Mouse (Mus musculus): ENCODE data around the gene Cops4. TPM values are rescaled to one million over a fixed set of nuclear protein-coding genes. Genes with fewer than 3 reads are reported as not detected.

Gene Cops4
- polyA plus RNA-seq (2014; fragmentation: Nextera tagmentation; extraction: Ambion mirVana): 199 and 212 TPM in 2 replicates

GRCm38 (mm10) chr5:100518049-100519026, at the start of gene Cops4:
TSS of gene Cops4 (plus strand) at chr5:100518309.
- no peaks in the 10 kb centered on the region for H3K27me3 ChIP-seq (ENCODE audit: control insufficient read depth, insufficient read depth, low read length)
- peak within 1 kb of the TSS; percentile 53 for H3K27ac ChIP-seq (ENCODE audit: low read depth, low read length)
- H3K9me3 ChIP-seq (ENCODE audit: control insufficient read depth, low read length): no peaks in the 10 kb centered on the region
- peak; percentile 100 for ATAC-seq (ENCODE audit: low FRiP score, low TSS enrichment)
- H3K9ac ChIP-seq (ENCODE audit: low read depth, low read length): peak within 1 kb of the TSS; percentile 84
- H3K4me2 ChIP-seq (replicated peaks; ENCODE audit: low read depth, low read length): peak within 1 kb of the TSS; percentile 64
- H3K4me1 ChIP-seq (ENCODE audit: control insufficient read depth, insufficient read depth, low read length): peaks cover 12% of the 10 kb centered on the region
- peak within 1 kb of the TSS; percentile 66 for H3K4me3 ChIP-seq (ENCODE audit: low read length)
- WGBS: under 1% methylated on average over 63 of the region's 64 CpGs
- H3K36me3 ChIP-seq (ENCODE audit: control insufficient read depth, insufficient read depth, low read length): no peaks in the 10 kb centered on the region

GRCm38 (mm10) chr5:100476328-100476727, 41.8 kb upstream of the Cops4 start:
- no peak overlapping the region for H3K4me2 ChIP-seq (replicated peaks; ENCODE audit: low read depth, low read length)
- no peak overlapping the region for H3K9ac ChIP-seq (ENCODE audit: low read depth, low read length)
- peaks cover 20% of the 10 kb centered on the region for H3K36me3 ChIP-seq (ENCODE audit: control insufficient read depth, insufficient read depth, low read length)
- no peak overlapping the region for H3K4me3 ChIP-seq (ENCODE audit: low read length)
- H3K27me3 ChIP-seq (ENCODE audit: control insufficient read depth, insufficient read depth, low read length): no peaks in the 10 kb centered on the region
- WGBS: 86% methylated on average over 3 of the region's 3 CpGs
- H3K4me1 ChIP-seq (ENCODE audit: control insufficient read depth, insufficient read depth, low read length): no peaks in the 10 kb centered on the region
- H3K27ac ChIP-seq (ENCODE audit: low read depth, low read length): no peak overlapping the region
- no peak for ATAC-seq (ENCODE audit: low FRiP score, low TSS enrichment)
- no peaks in the 10 kb centered on the region for H3K9me3 ChIP-seq (ENCODE audit: control insufficient read depth, low read length)

GRCm38 (mm10) chr5:100477604-100478003, 40.5 kb upstream of the Cops4 start:
- peaks cover 20% of the 10 kb centered on the region for H3K36me3 ChIP-seq (ENCODE audit: control insufficient read depth, insufficient read depth, low read length)
- H3K27me3 ChIP-seq (ENCODE audit: control insufficient read depth, insufficient read depth, low read length): no peaks in the 10 kb centered on the region
- no peak overlapping the region for H3K27ac ChIP-seq (ENCODE audit: low read depth, low read length)
- no peak overlapping the region for H3K4me3 ChIP-seq (ENCODE audit: low read length)
- 90% methylated on average over 9 of the region's 9 CpGs for WGBS
- H3K9me3 ChIP-seq (ENCODE audit: control insufficient read depth, low read length): no peaks in the 10 kb centered on the region
- no peak overlapping the region for H3K4me2 ChIP-seq (replicated peaks; ENCODE audit: low read depth, low read length)
- ATAC-seq (ENCODE audit: low FRiP score, low TSS enrichment): no peak
- H3K4me1 ChIP-seq (ENCODE audit: control insufficient read depth, insufficient read depth, low read length): no peaks in the 10 kb centered on the region
- H3K9ac ChIP-seq (ENCODE audit: low read depth, low read length): no peak overlapping the region

- Histone ChIP-seq H3K4me2 (replicated peaks; ENCODE audit: low read depth, low read length) (no peak overlapping the region), H3K27me3 (ENCODE audit: control insufficient read depth, insufficient read depth, low read length) (no peaks in the 10 kb centered on the region), H3K36me3 (ENCODE audit: control insufficient read depth, insufficient read depth, low read length) (peaks cover 5% of the 10 kb centered on the region; the same call in 1 of the 2 replicates), H3K4me1 (ENCODE audit: control insufficient read depth, insufficient read depth, low read length) (no peaks in the 10 kb centered on the region), H3K9me3 (ENCODE audit: control insufficient read depth, low read length) (no peaks in the 10 kb centered on the region), H3K9ac (ENCODE audit: low read depth, low read length) (no peak overlapping the region), H3K27ac (ENCODE audit: low read depth, low read length) (no peak overlapping the region), H3K4me3 (ENCODE audit: low read length) (no peak overlapping the region)
- no peak for ATAC-seq (ENCODE audit: low FRiP score, low TSS enrichment)
Measured at GRCm38 (mm10) chr5:100483569-100483968, 34.5 kb upstream of the Cops4 start.

GRCm38 (mm10) chr5:100487120-100487519, 31.0 kb upstream of the Cops4 start:
- Histone ChIP-seq H3K4me2 (replicated peaks; ENCODE audit: low read depth, low read length) (no peak overlapping the region), H3K36me3 (ENCODE audit: control insufficient read depth, insufficient read depth, low read length) (peaks cover 4% of the 10 kb centered on the region; the same call in 1 of the 2 replicates), H3K27me3 (ENCODE audit: control insufficient read depth, insufficient read depth, low read length) (no peaks in the 10 kb centered on the region), H3K9me3 (ENCODE audit: control insufficient read depth, low read length) (no peaks in the 10 kb centered on the region), H3K4me1 (ENCODE audit: control insufficient read depth, insufficient read depth, low read length) (peaks cover 14% of the 10 kb centered on the region), H3K9ac (ENCODE audit: low read depth, low read length) (no peak overlapping the region), H3K4me3 (ENCODE audit: low read length) (no peak overlapping the region), H3K27ac (ENCODE audit: low read depth, low read length) (no peak overlapping the region)
- WGBS: 88% methylated on average over 2 of the region's 2 CpGs
- no peak for ATAC-seq (ENCODE audit: low FRiP score, low TSS enrichment)

- Histone ChIP-seq H3K4me3 (ENCODE audit: low read length) (no peak overlapping the region), H3K27ac (ENCODE audit: low read depth, low read length) (no peak overlapping the region), H3K4me2 (replicated peaks; ENCODE audit: low read depth, low read length) (no peak overlapping the region), H3K4me1 (ENCODE audit: control insufficient read depth, insufficient read depth, low read length) (peaks cover 15% of the 10 kb centered on the region), H3K9ac (ENCODE audit: low read depth, low read length) (no peak overlapping the region), H3K9me3 (ENCODE audit: control insufficient read depth, low read length) (no peaks in the 10 kb centered on the region), H3K36me3 (ENCODE audit: control insufficient read depth, insufficient read depth, low read length) (peaks cover 3% of the 10 kb centered on the region; the same call in 1 of the 2 replicates), H3K27me3 (ENCODE audit: control insufficient read depth, insufficient read depth, low read length) (no peaks in the 10 kb centered on the region)
- no peak for ATAC-seq (ENCODE audit: low FRiP score, low TSS enrichment)
- 88% methylated on average over 3 of the region's 3 CpGs for WGBS
Measured at GRCm38 (mm10) chr5:100488231-100488630, 29.9 kb upstream of the Cops4 start.

GRCm38 (mm10) chr5:100489340-100489739, 28.8 kb upstream of the Cops4 start:
- ATAC-seq (ENCODE audit: low FRiP score, low TSS enrichment): no peak
- Histone ChIP-seq H3K4me2 (replicated peaks; ENCODE audit: low read depth, low read length) (no peak overlapping the region), H3K27me3 (ENCODE audit: control insufficient read depth, insufficient read depth, low read length) (no peaks in the 10 kb centered on the region), H3K4me3 (ENCODE audit: low read length) (no peak overlapping the region), H3K9me3 (ENCODE audit: control insufficient read depth, low read length) (no peaks in the 10 kb centered on the region), H3K4me1 (ENCODE audit: control insufficient read depth, insufficient read depth, low read length) (peaks cover 16% of the 10 kb centered on the region), H3K9ac (ENCODE audit: low read depth, low read length) (no peak overlapping the region), H3K36me3 (ENCODE audit: control insufficient read depth, insufficient read depth, low read length) (no peaks in the 10 kb centered on the region; the same call in 1 of the 2 replicates), H3K27ac (ENCODE audit: low read depth, low read length) (no peak overlapping the region)
- 90% methylated on average over 2 of the region's 2 CpGs for WGBS

GRCm38 (mm10) chr5:100491704-100492103, 26.4 kb upstream of the Cops4 start:
- Histone ChIP-seq H3K4me1 (ENCODE audit: control insufficient read depth, insufficient read depth, low read length) (peaks cover 23% of the 10 kb centered on the region), H3K9me3 (ENCODE audit: control insufficient read depth, low read length) (no peaks in the 10 kb centered on the region), H3K9ac (ENCODE audit: low read depth, low read length) (no peak overlapping the region), H3K36me3 (ENCODE audit: control insufficient read depth, insufficient read depth, low read length) (no peaks in the 10 kb centered on the region), H3K4me2 (replicated peaks; ENCODE audit: low read depth, low read length) (no peak overlapping the region; the same call in 1 of the 2 replicates), H3K4me3 (ENCODE audit: low read length) (no peak overlapping the region), H3K27me3 (ENCODE audit: control insufficient read depth, insufficient read depth, low read length) (no peaks in the 10 kb centered on the region), H3K27ac (ENCODE audit: low read depth, low read length) (peak overlapping the region; percentile 47; the same call in 1 of the 2 replicates)
- peak; percentile 83 for ATAC-seq (ENCODE audit: low FRiP score, low TSS enrichment)
- WGBS: 13% methylated on average over 4 of the region's 4 CpGs

Data from kidney, embryonic 14.5 days (tissue).